Mouse (Mus musculus) cortical plate, adult 2 months (tissue): ENCODE measurements around the gene Wdr4. TPM values are rescaled to one million over a fixed set of nuclear protein-coding genes. Genes with fewer than 3 reads are reported as not detected.
A peak's percentile ranks its signal among the peaks of the same experiment; 100 is the strongest.

Source experiments
- H3K27ac ChIP-seq: fragments of 200-500 bp; 2 replicates; pipeline ENCODE4 v1.5.1; 2012; ENCODE audit warnings: low read length, control low read depth, inconsistent platforms; ENCODE audit not compliant: insufficient read depth
- H3K4me1 ChIP-seq: fragments of 200-500 bp; 2 replicates; pipeline ENCODE4 v1.6.1; 2011; ENCODE audit warnings: low read length; ENCODE audit not compliant: control insufficient read depth, insufficient read depth
- H3K4me3 ChIP-seq: fragments of 200-500 bp; 2 replicates; pipeline ENCODE4 v1.5.1; 2011; ENCODE audit warnings: mild to moderate bottlenecking, low read length, control low read depth; ENCODE audit not compliant: insufficient read depth
- CTCF ChIP-seq: fragments of 200-500 bp; IDR thresholded peaks from 2 replicates; pipeline ENCODE4 v1.5.1; 2011; ENCODE audit warnings: mild to moderate bottlenecking, control low read depth, low read length; ENCODE audit not compliant: insufficient read depth; ENCODE audit errors: extremely low read depth
- POLR2A ChIP-seq: fragments of 200-500 bp; IDR thresholded peaks from 2 replicates; pipeline ENCODE4 v1.6.1; 2011; ENCODE audit warnings: mild to moderate bottlenecking, low read length, control low read depth; ENCODE audit not compliant: insufficient read depth; ENCODE audit errors: extremely low read depth
- polyA plus RNA-seq: library from polyadenylated mRNA; depleted of rRNA; stranded (reverse); fragments of >200 nt; gene quantifications from 2 replicates; pipeline ENCODE4 v1.2.3, GENCODE M21; 2012

The Wdr4 gene
- polyA plus RNA-seq, 1 experiment = 24.4 TPM

GRCm38 (mm10) chr17:31474388-31474787 is 45.4 kb downstream of the Wdr4 start:
- no peak for TF ChIP-seq CTCF
- TF ChIP-seq POLR2A = no peak
- Histone ChIP-seq H3K4me1 (peaks cover 5% of the 10 kb centered on the region), H3K4me3 (no peak overlapping the region), H3K27ac (no peak overlapping the region)

- H3K4me1 ChIP-seq = peaks cover 5% of the 10 kb centered on the region
- TF ChIP-seq POLR2A = no peak
- no peak for TF ChIP-seq CTCF
- H3K27ac ChIP-seq = no peak overlapping the region
- H3K4me3 ChIP-seq = no peak overlapping the region
Measured at GRCm38 (mm10) chr17:31470766-31471418, 48.9 kb downstream of the Wdr4 start.

DNA sequence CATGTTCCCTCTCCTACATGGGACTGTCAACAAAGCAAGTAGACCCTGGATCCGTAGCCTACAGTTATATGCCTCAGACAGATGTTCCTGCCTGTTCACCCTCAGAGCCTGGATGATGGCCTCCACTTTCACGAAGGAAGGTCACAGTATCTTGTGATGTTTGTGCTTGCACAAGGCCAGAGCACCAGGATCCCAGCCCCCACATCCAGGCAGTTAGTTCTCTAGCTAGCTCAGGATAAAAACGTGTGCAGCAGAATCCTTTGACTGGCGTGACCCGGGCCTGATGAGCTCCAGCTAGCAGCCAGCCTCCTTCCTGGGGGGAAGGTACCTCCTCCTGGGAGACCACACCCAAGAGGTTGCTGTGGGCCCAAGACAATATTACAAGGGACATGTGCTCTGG is 51.3 kb downstream of the Wdr4 start:
- TF ChIP-seq POLR2A (no peak), CTCF (no peak)
- no peak overlapping the region for H3K4me3 ChIP-seq
- H3K27ac ChIP-seq = no peak overlapping the region
- peaks cover 5% of the 10 kb centered on the region for H3K4me1 ChIP-seq

DNA sequence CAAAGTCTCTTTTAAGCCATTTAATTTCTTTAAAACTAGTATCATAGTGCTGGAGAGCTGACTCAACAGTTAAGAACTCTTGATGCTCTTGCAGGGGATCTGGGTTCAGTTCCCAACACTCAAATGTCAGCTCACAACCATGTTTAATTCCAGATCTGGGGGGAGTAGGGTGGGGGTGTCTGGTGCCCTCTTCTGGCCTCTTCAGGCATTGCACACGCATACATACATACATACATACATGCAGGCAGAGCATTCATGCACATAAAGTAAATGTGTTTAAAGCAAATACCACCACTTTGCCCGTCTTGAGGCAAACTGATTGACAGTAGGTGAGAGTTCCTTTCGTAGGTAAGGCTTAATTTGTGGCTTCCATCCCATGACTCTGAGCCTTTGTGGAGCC is 52.9 kb downstream of the Wdr4 start:
- Histone ChIP-seq H3K4me3 (no peak overlapping the region), H3K27ac (no peak overlapping the region), H3K4me1 (peaks cover 5% of the 10 kb centered on the region)
- TF ChIP-seq POLR2A (no peak), CTCF (0 out of 2 replicates have a peak, but pooled peaks have one; percentile 24)

DNA sequence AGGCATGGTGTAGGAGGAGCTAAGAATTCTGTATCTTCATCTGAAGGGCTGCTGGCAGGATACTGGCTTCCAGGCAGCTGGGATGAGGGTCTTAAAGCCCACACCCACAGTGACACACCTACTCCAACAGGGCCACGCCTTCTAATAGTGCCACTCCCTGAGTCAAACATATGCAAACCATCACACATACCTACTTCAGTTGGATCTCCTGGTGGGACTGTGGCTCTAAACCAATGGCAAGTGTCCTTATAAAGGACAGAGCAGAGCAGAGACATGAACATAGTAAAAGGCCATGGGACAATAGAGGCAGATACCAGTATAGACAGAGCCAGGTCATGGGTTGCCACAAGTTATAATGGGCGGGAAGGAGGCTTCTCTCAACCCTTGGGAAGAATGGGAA is 57.3 kb downstream of the Wdr4 start:
- H3K4me1 ChIP-seq = peaks cover under 1% of the 10 kb centered on the region; the same call in 1 of the 2 replicates
- H3K4me3 ChIP-seq = no peak overlapping the region
- no peak overlapping the region for H3K27ac ChIP-seq
- TF ChIP-seq CTCF = no peak
- no peak for TF ChIP-seq POLR2A

GRCm38 (mm10) chr17:31460416-31460815 is 59.4 kb downstream of the Wdr4 start:
- Histone ChIP-seq H3K4me1 (peaks cover 7% of the 10 kb centered on the region), H3K4me3 (no peak overlapping the region), H3K27ac (no peak overlapping the region)
- TF ChIP-seq CTCF = no peak
- no peak for TF ChIP-seq POLR2A

GRCm38 (mm10) chr17:31456723-31457567 is 62.8 kb downstream of the Wdr4 start:
- H3K4me1 ChIP-seq = peaks cover 7% of the 10 kb centered on the region
- H3K27ac ChIP-seq = no peak overlapping the region
- H3K4me3 ChIP-seq = no peak overlapping the region
- TF ChIP-seq POLR2A (no peak), CTCF (no peak)

DNA sequence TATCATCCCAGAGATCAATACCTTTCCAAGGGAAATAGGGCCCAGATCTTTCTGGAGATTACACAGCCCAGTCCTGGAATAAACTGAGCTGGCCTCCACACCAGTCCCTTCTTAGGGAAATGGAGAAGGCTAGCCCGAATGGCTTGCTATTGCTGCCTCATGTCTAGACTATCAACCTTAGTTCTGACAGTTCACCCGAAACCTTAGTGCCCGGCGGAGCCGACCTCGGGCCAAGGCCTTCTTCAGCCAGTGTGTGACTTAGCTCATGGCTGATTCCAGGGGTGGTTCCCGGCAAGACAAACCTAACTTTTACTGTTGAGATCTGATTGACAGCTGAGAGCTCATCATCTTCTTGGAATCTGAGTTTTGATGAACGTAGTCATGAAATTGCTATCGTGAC is 65.7 kb downstream of the Wdr4 start:
- Histone ChIP-seq H3K4me1 (peaks cover 12% of the 10 kb centered on the region), H3K27ac (no peak overlapping the region)
- TF ChIP-seq POLR2A (no peak), CTCF (no peak)

GRCm38 (mm10) chr17:31453476-31453875 is 66.3 kb downstream of the Wdr4 start:
- Histone ChIP-seq H3K4me3 (no peak overlapping the region), H3K27ac (no peak overlapping the region), H3K4me1 (peaks cover 12% of the 10 kb centered on the region)
- TF ChIP-seq CTCF (no peak), POLR2A (no peak)

More for the DNA sequence above, 65.7 kb downstream of the Wdr4 start:
- H3K4me3 ChIP-seq = no peak overlapping the region
